Mouse (Mus musculus) cerebellum, adult 2 months (tissue): ENCODE measurements at regions not wholly inside any gene's neighbourhood (a gene's known extent, or its start where the extent isn't known, plus 50 kb on each side); places are given as distances from the start of the nearest gene placed in this dataset.

Experiments
- CTCF ChIP-seq: fragments of 200-500 bp; IDR thresholded peaks from 2 replicates; pipeline ENCODE4 v1.5.1; 2011; ENCODE audit warnings: low read depth, mild to moderate bottlenecking, control low read depth, low read length, moderate library complexity, borderline replicate concordance; ENCODE audit not compliant: insufficient read depth
- POLR2A ChIP-seq: fragments of 200-500 bp; IDR thresholded peaks from 2 replicates; pipeline ENCODE4 v1.6.1; 2011; ENCODE audit warnings: low read length, control low read depth, borderline replicate concordance; ENCODE audit not compliant: insufficient read depth

- no peak for TF ChIP-seq POLR2A
- no peak for TF ChIP-seq CTCF
Observed at GRCm38 (mm10) chr6:51754239-51754681, 230.6 kb downstream of the Snx10 start.
